Mouse (Mus musculus) testis, adult 2 months (tissue): Measurements from ENCODE around the gene Adprhl2. TPM values are rescaled to one million over a fixed set of nuclear protein-coding genes. Genes with fewer than 3 reads are reported as not detected.

Experiments
- H3K27ac ChIP-seq: fragments of 200-500 bp; 2 replicates; pipeline ENCODE4 v1.5.1; 2012; ENCODE audit warnings: low read depth, low read length; ENCODE audit not compliant: control insufficient read depth, insufficient read depth
- H3K27me3 ChIP-seq: fragments of 200-500 bp; 2 replicates; pipeline ENCODE4 v1.6.1; 2012; ENCODE audit warnings: mild to moderate bottlenecking, low read length, moderate library complexity; ENCODE audit not compliant: control insufficient read depth, insufficient read depth
- H3K36me3 ChIP-seq: fragments of 200-500 bp; 2 replicates; pipeline ENCODE4 v1.6.1; 2012; ENCODE audit warnings: mild to moderate bottlenecking, low read length; ENCODE audit not compliant: control insufficient read depth, insufficient read depth
- H3K4me1 ChIP-seq: fragments of 200-500 bp; 2 replicates; pipeline ENCODE4 v1.6.1; 2012; ENCODE audit warnings: low read length; ENCODE audit not compliant: control insufficient read depth, insufficient read depth
- H3K4me3 ChIP-seq: fragments of 200-500 bp; 2 replicates; pipeline ENCODE4 v1.5.1; 2012; ENCODE audit warnings: low read depth, mild to moderate bottlenecking, low read length, moderate library complexity, mixed read lengths; ENCODE audit not compliant: control insufficient read depth
- CTCF ChIP-seq: fragments of 200-500 bp; IDR thresholded peaks from 2 replicates; pipeline ENCODE4 v1.5.1; 2012; ENCODE audit warnings: low read depth, mild to moderate bottlenecking, inconsistent platforms, low read length, moderate library complexity; ENCODE audit not compliant: control insufficient read depth, insufficient read depth, insufficient replicate concordance
- POLR2A ChIP-seq: fragments of 200-500 bp; IDR thresholded peaks from 2 replicates; pipeline ENCODE4 v1.6.1; 2012; ENCODE audit warnings: low read depth, mild to moderate bottlenecking, inconsistent platforms, low read length, moderate library complexity; ENCODE audit not compliant: control insufficient read depth
- polyA plus RNA-seq: library from polyadenylated mRNA; depleted of rRNA; stranded (reverse); fragments of >200 nt; gene quantifications from 2 replicates; pipeline ENCODE4 v1.2.3, GENCODE M21; 2012

The Adprhl2 gene
- polyA plus RNA-seq, 1 experiment: 5.8 TPM

DNA sequence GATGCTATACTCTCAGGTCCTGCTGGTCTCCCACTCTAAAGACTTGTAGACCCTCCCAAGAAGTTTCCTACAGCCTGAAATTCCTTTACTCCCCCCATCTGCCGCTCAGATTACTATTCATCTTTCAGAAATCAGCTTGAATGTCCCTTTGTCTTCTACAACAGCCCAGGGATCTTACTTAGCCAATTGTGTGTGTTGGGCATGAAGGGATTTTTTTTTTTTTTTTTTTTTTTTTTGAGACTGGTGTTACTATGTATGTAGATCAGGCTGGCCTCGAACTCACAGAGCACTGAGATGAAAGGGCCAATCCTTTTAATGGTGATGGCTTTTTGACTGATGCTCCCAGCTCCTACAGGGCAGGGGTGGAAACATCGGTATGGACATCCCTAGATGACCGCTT, 25.6 kb downstream of the Adprhl2 start:
- no peaks in the 10 kb centered on the region; the same call in 1 of the 2 replicates for H3K27me3 ChIP-seq
- H3K36me3 ChIP-seq: no peaks in the 10 kb centered on the region
- H3K4me1 ChIP-seq: peaks cover 15% of the 10 kb centered on the region
- H3K27ac ChIP-seq: no peak overlapping the region
- H3K4me3 ChIP-seq: no peak overlapping the region
- TF ChIP-seq CTCF (no peak), POLR2A (no peak)

GRCm38 (mm10) chr4:126295152-126295551, 26.4 kb downstream of the Adprhl2 start:
- Histone ChIP-seq H3K4me1 (peaks cover 11% of the 10 kb centered on the region), H3K4me3 (no peak overlapping the region), H3K27me3 (no peaks in the 10 kb centered on the region), H3K27ac (no peak overlapping the region), H3K36me3 (no peaks in the 10 kb centered on the region)
- TF ChIP-seq CTCF: no peak
- TF ChIP-seq POLR2A: no peak

- H3K27ac ChIP-seq: no peak overlapping the region
- no peak for TF ChIP-seq CTCF
- no peak for TF ChIP-seq POLR2A
- no peaks in the 10 kb centered on the region for H3K27me3 ChIP-seq
- no peaks in the 10 kb centered on the region for H3K36me3 ChIP-seq
- peaks cover 7% of the 10 kb centered on the region for H3K4me1 ChIP-seq
- H3K4me3 ChIP-seq: no peak overlapping the region
These were observed 30.3 kb downstream of the Adprhl2 start for GRCm38 (mm10) chr4:126291196-126291595.

- no peak overlapping the region for H3K4me3 ChIP-seq
- H3K27ac ChIP-seq: no peak overlapping the region
- peaks cover 9% of the 10 kb centered on the region for H3K4me1 ChIP-seq
- no peaks in the 10 kb centered on the region for H3K36me3 ChIP-seq
- H3K27me3 ChIP-seq: no peaks in the 10 kb centered on the region
- no peak for TF ChIP-seq POLR2A
These were observed 31.2 kb downstream of the Adprhl2 start for GRCm38 (mm10) chr4:126290314-126290713.

DNA sequence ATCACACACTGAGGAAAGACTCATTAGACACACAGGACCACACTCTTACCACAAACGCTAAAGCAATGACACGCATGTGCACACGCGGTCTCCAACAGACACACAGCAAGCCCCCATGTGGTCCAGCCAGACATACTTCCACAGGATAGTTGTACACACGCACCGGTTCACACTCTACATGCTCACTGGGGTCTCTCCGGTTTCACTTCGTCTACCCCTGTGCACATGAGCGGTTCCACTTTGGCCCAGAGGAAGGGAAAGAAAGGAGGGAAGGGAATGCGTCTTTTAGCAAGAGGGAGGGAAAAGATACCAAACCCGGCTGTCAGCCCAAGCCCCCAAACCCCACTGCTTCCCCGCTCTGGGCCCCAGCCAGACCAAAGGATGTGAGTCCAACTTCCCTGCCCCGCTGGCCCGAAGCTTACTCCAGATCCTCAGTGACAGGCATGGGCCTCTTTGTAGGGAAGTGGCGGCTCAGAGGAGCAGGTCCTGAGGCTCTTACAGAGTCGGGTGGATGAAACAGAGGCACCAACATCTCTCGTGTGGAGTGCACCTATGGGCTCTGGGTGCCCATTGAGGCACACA, 33.3 kb downstream of the Adprhl2 start:
- Histone ChIP-seq H3K27me3 (no peaks in the 10 kb centered on the region), H3K4me3 (no peak overlapping the region), H3K4me1 (peaks cover 9% of the 10 kb centered on the region), H3K27ac (no peak overlapping the region), H3K36me3 (no peaks in the 10 kb centered on the region)
- no peak for TF ChIP-seq CTCF
- no peak for TF ChIP-seq POLR2A

GRCm38 (mm10) chr4:126287302-126287995, 34.1 kb downstream of the Adprhl2 start:
- H3K27ac ChIP-seq: no peak overlapping the region
- H3K4me1 ChIP-seq: peaks cover 9% of the 10 kb centered on the region
- no peak for TF ChIP-seq POLR2A
- TF ChIP-seq CTCF: no peak
- no peaks in the 10 kb centered on the region for H3K36me3 ChIP-seq
- no peaks in the 10 kb centered on the region for H3K27me3 ChIP-seq
- no peak overlapping the region; the same call in 1 of the 2 replicates for H3K4me3 ChIP-seq

DNA sequence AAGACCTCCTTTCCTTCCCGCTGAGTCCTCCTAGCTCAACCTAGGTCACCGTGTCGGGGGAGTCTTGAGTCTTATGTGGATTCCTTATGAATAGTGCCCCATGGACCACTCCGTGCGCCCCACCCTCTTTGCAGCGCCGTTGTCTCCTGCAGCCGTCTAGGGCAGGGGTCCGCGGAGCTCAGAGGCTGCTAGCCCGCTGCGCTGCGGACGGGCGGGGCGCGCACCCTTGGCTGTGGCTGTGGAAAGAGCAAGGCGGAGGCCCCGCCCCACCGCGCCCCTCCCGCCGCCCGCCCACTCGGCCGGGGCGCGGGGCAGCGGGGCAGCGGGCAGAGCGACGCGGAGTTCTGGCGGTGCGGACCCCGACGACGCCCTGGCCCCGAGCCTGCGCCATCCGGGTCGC, 35.0 kb downstream of the Adprhl2 start, which contains the start of gene Col8a2:
TSS of gene Col8a2 (plus strand) at position 302 of the 400 bp plus-strand sequence.
- Histone ChIP-seq H3K4me1 (peaks cover 9% of the 10 kb centered on the region), H3K27me3 (no peaks in the 10 kb centered on the region), H3K4me3 (peak within 1 kb of the TSS; percentile 71), H3K36me3 (no peaks in the 10 kb centered on the region), H3K27ac (no peak within 1 kb of the TSS)
- TF ChIP-seq POLR2A: no peak
